Mouse (Mus musculus) limb, embryonic 13.5 days (tissue): Measurements from ENCODE around the gene Mrpl40. TPM values are rescaled to one million over a fixed set of nuclear protein-coding genes. Genes with fewer than 3 reads are reported as not detected.

Experiments used
- polyA plus RNA-seq: library from polyadenylated mRNA; unstranded; fragments of >200 nt; fragmentation: Nextera tagmentation; extraction: Ambion mirVana; gene quantifications from 2 replicates; pipeline ENCODE4 v1.2.1, GENCODE M21; 2015

Mrpl40 gene
- polyA plus RNA-seq, 1 experiment from 2014 or later: 104 TPM

Other genes with a start within 250 kb of the Mrpl40 start
- 37.0 and 41.7 TPM in 2 replicates for gene Sept5, start 246.9 kb downstream of the Mrpl40 start, polyA plus RNA-seq
- 22.4 and 27.0 TPM in 2 replicates for gene Cldn5, start 100.0 kb downstream of the Mrpl40 start, polyA plus RNA-seq
- 117 and 119 TPM in 2 replicates for gene Ufd1, start 65.1 kb downstream of the Mrpl40 start, polyA plus RNA-seq
- gene Cdc45, start 64.9 kb downstream of the Mrpl40 start, polyA plus RNA-seq: 45.3 and 46.8 TPM in 2 replicates
- 43.8 and 46.2 TPM in 2 replicates for gene 2510002D24Rik, start 40.3 kb downstream of the Mrpl40 start, polyA plus RNA-seq
- not detected in 2 replicates for gene Gm28539, start 40.3 kb downstream of the Mrpl40 start, polyA plus RNA-seq
- 18.9 TPM in 2 replicates for gene Hira, start 175 bp upstream of the Mrpl40 start, polyA plus RNA-seq